Mouse (Mus musculus): ENCODE data around the gene Map3k10. TPM values are rescaled to one million over a fixed set of nuclear protein-coding genes. Genes with fewer than 3 reads are reported as not detected.

Gene Map3k10
- polyA plus RNA-seq, 1 experiment from 2014 or later = 6.9 TPM

DNA sequence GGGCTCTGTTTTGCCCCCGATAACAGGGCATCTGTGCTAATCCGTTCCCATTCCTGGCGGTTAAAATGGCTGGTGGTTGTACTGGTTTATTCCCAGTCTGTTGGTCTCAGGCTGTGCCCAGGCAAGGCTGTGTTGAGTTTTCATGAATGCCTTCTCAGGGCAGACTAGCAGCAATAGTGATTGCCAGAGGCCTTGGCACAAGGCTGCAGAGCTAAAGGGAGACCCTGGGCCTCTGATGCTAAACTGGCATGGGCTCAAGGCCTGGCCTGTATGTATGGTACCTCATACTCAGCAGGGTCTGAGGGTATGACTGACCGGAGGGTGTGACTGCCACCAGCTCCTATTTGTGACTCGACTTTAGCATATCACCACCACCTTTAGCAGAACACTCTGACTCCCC, 63.5 kb downstream of the Map3k10 start:
- TF ChIP-seq CTCF (IDR thresholded peaks at IDR 0.05; ENCODE audit: low read depth) = no peak
- Histone ChIP-seq H3K27me3 (ENCODE audit: insufficient read depth, low read length) (no peaks in the 10 kb centered on the region), H3K9me3 (ENCODE audit: low read depth, low read length) (no peaks in the 10 kb centered on the region), H3K27ac (ENCODE audit: low read depth) (no peak overlapping the region), H3K4me1 (ENCODE audit: insufficient read depth) (peaks cover 9% of the 10 kb centered on the region; the same call in 1 of the 2 replicates), H3K36me3 (ENCODE audit: insufficient read depth) (peaks cover 42% of the 10 kb centered on the region), H3K4me2 (no peak overlapping the region), H3K9ac (no peak overlapping the region), H3K4me3 (ENCODE audit: low read depth, low read length) (no peak overlapping the region)
- ATAC-seq (ENCODE audit: insufficient read depth) (no peak), DNase-seq (no peak)
- 90% methylated on average over 5 of the region's 5 CpGs for WGBS

DNA sequence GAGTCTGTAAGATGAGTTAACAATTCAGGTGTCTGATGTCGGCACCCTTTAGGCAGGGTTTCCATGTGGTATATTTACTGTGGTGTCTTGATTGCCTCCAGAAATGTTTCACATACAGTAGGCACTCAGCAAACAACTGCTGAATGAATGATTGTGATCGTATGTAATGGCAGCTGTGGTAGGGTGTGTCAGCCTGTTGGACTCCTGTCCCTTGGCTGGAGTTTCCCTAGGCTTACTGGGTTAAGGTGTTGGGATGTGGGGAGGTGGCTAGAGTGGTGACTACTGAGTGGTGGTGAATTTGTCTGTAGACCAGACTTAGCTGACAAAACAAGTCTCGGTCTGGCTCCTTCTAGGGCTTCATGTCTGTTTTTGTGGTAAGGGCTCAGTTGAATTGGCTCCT, 64.0 kb downstream of the Map3k10 start:
- no peak overlapping the region for H3K27ac ChIP-seq (ENCODE audit: low read depth)
- H3K27me3 ChIP-seq (ENCODE audit: insufficient read depth, low read length) = no peaks in the 10 kb centered on the region
- peaks cover 38% of the 10 kb centered on the region for H3K36me3 ChIP-seq (ENCODE audit: insufficient read depth)
- H3K9ac ChIP-seq = no peak overlapping the region
- no peak overlapping the region for H3K4me2 ChIP-seq
- DNase-seq (no peak), ATAC-seq (ENCODE audit: insufficient read depth) (no peak)
- no peaks in the 10 kb centered on the region for H3K9me3 ChIP-seq (ENCODE audit: low read depth, low read length)
- 81% methylated on average over 3 of the region's 3 CpGs for WGBS
- no peak overlapping the region for H3K4me3 ChIP-seq (ENCODE audit: low read depth, low read length)
- H3K4me1 ChIP-seq (ENCODE audit: insufficient read depth) = peaks cover 14% of the 10 kb centered on the region
- TF ChIP-seq CTCF (IDR thresholded peaks at IDR 0.05; ENCODE audit: low read depth) = no peak

DNA sequence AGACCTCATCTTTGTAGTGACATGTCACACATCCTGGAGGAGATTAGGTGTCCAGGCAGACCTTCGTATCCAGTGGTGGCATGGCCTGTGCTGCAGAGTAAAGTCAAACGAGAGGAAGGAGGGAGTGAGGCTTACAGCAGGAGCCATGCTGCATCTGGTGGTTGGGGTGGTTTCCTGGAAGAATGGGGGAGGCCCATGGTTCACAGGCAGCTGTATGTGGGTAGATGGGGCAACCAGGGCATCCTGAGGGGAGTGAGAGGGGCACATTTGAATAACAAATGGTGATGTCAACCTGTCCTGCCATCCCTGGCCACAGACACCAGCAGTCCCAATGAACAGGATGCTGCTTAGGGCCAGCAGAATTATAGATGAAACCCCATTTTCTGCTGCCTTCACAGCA, 64.7 kb downstream of the Map3k10 start:
- Histone ChIP-seq H3K9me3 (ENCODE audit: low read depth, low read length) (no peaks in the 10 kb centered on the region), H3K4me2 (no peak overlapping the region), H3K9ac (no peak overlapping the region), H3K27ac (ENCODE audit: low read depth) (no peak overlapping the region), H3K36me3 (ENCODE audit: insufficient read depth) (peaks cover 38% of the 10 kb centered on the region), H3K27me3 (ENCODE audit: insufficient read depth, low read length) (no peaks in the 10 kb centered on the region), H3K4me3 (ENCODE audit: low read depth, low read length) (no peak overlapping the region), H3K4me1 (ENCODE audit: insufficient read depth) (peaks cover 19% of the 10 kb centered on the region)
- no peak for TF ChIP-seq CTCF (IDR thresholded peaks at IDR 0.05; ENCODE audit: low read depth)
- WGBS = 73% methylated on average over 2 of the region's 2 CpGs
- DNase-seq (no peak), ATAC-seq (ENCODE audit: insufficient read depth) (no peak)

DNA sequence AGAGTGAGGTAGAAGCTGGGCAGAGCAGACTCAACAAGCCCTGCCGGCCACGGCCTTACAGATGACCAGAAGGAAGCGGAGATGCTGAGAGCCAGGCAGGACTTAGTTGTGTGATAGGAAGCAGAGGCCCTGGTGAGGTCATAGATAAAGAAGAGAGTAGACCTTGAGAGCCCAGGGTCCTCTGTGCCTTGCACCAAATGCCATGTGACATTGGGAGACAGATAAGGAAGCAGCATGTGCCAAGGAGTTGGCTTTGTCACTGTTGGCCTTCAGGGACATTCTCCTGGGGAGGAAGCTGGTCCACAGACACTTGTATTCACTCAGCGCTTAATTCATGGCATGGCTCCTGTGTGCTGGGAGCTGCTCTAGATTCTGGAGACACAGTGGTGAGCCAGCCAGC, 65.1 kb downstream of the Map3k10 start:
- Histone ChIP-seq H3K4me1 (ENCODE audit: insufficient read depth) (peaks cover 23% of the 10 kb centered on the region), H3K27me3 (ENCODE audit: insufficient read depth, low read length) (no peaks in the 10 kb centered on the region), H3K9ac (no peak overlapping the region), H3K36me3 (ENCODE audit: insufficient read depth) (peaks cover 35% of the 10 kb centered on the region), H3K9me3 (ENCODE audit: low read depth, low read length) (no peaks in the 10 kb centered on the region), H3K27ac (ENCODE audit: low read depth) (no peak overlapping the region), H3K4me2 (no peak overlapping the region), H3K4me3 (ENCODE audit: low read depth, low read length) (no peak overlapping the region)
- no peak for TF ChIP-seq CTCF (IDR thresholded peaks at IDR 0.05; ENCODE audit: low read depth)
- no peak for ATAC-seq (ENCODE audit: insufficient read depth)
- no peak for DNase-seq
- WGBS = 90% methylated on average over 4 of the region's 4 CpGs

DNA sequence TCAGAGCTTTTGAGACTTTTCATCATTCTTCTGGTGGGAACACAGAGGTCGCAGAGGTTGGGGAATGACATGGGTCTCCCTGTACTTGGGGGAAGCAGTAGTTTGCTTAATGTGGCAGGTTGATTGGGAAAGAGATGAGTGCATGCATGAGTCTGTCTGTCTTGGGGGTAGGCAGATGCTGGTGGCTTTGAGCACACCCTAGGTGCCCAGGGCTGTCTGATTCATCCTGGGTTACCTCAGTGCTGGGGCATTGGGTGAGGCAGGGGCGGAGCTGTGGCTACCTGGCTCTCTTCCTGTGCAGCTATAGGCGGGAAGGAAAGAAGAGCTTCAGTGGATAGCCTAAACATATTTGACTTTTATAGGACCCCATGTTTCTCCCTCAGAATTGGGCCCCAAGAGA, 66.3 kb downstream of the Map3k10 start:
- Histone ChIP-seq H3K9me3 (ENCODE audit: low read depth, low read length) (no peaks in the 10 kb centered on the region), H3K36me3 (ENCODE audit: insufficient read depth) (peaks cover 35% of the 10 kb centered on the region), H3K27ac (ENCODE audit: low read depth) (no peak overlapping the region), H3K4me1 (ENCODE audit: insufficient read depth) (peaks cover 24% of the 10 kb centered on the region), H3K9ac (no peak overlapping the region), H3K27me3 (ENCODE audit: insufficient read depth, low read length) (no peaks in the 10 kb centered on the region), H3K4me3 (ENCODE audit: low read depth, low read length) (no peak overlapping the region), H3K4me2 (no peak overlapping the region)
- DNase-seq = no peak
- ATAC-seq (ENCODE audit: insufficient read depth) = no peak
- TF ChIP-seq CTCF (IDR thresholded peaks at IDR 0.05; ENCODE audit: low read depth) = no peak
- 89% methylated on average over 3 of the region's 3 CpGs for WGBS

DNA sequence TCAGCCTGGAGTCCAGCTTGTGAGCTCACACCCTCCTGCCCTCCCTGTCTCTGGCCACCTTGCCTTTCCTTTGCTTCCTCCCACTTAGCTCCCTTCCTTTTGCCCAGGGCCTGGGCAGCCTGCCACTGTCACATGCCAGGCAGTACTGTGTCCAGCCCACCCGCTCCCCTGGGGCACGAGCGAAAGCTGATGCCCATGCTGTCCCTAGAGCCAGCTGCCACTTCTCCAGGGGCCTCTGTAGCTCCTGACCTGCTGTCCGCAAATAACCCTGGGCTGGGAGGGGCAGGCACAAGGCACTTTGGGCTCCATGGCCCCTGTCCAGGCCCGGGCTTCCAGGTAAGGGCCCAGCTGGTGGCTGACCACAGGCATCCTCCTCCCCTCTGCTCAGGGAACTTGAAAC, 66.8 kb downstream of the Map3k10 start:
- no peak for ATAC-seq (ENCODE audit: insufficient read depth)
- no peak for DNase-seq
- Histone ChIP-seq H3K36me3 (ENCODE audit: insufficient read depth) (peaks cover 35% of the 10 kb centered on the region), H3K27ac (ENCODE audit: low read depth) (no peak overlapping the region), H3K9ac (no peak overlapping the region), H3K4me2 (no peak overlapping the region), H3K4me1 (ENCODE audit: insufficient read depth) (peaks cover 24% of the 10 kb centered on the region), H3K4me3 (ENCODE audit: low read depth, low read length) (no peak overlapping the region), H3K9me3 (ENCODE audit: low read depth, low read length) (no peaks in the 10 kb centered on the region), H3K27me3 (ENCODE audit: insufficient read depth, low read length) (no peaks in the 10 kb centered on the region)
- WGBS = 45% methylated on average over 5 of the region's 5 CpGs
- TF ChIP-seq CTCF (IDR thresholded peaks at IDR 0.05; ENCODE audit: low read depth) = no peak

DNA sequence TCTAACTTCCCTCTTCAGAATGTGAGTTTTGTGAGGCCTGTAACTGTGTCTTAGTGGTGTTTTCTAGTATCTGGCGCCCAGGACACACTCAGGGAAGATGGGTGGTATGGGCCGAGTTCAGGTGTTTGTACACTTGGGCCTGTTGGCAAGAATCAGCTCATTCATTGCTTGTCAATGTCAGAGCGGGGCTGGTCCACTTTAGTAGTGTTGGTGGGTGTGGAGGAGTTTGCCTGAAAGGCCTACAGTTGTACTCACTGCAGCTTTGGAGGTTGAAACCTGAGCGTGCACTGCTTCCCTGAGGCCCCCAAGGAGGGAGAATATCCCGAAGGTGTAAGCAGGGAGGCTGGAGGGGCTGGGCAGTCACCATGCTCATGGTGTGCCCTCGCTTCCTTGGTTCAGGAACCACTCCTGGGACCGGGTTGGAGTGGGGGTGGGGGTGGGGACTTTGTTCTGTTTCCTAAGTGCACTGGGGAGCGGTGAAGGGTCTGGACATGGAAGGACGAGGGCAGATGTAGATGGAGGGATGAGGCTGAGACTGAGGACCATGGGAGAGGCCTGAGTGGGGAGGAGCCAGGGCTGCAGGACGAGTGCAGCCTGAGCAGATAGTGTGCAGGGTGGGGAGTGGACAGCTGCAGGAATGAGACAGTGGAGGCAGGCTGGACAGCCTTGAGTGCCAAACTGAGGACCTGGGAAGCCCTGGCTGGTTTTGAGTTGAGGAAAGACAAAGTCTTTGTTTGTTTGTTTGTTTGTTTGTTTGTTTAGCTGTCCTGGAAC, 67.7 kb downstream of the Map3k10 start:
- Histone ChIP-seq H3K4me1 (ENCODE audit: insufficient read depth) (peaks cover 34% of the 10 kb centered on the region), H3K36me3 (ENCODE audit: insufficient read depth) (peaks cover 35% of the 10 kb centered on the region), H3K27ac (ENCODE audit: low read depth) (no peak overlapping the region), H3K4me3 (ENCODE audit: low read depth, low read length) (no peak overlapping the region), H3K9me3 (ENCODE audit: low read depth, low read length) (no peaks in the 10 kb centered on the region), H3K27me3 (ENCODE audit: insufficient read depth, low read length) (no peaks in the 10 kb centered on the region), H3K4me2 (peak overlapping the region; percentile 3; the same call in 1 of the 2 replicates), H3K9ac (peak overlapping the region; percentile 20; the same call in 1 of the 2 replicates)
- 44% methylated on average over 10 of the region's 10 CpGs for WGBS
- no peak for TF ChIP-seq CTCF (IDR thresholded peaks at IDR 0.05; ENCODE audit: low read depth)
- DNase-seq (no peak), ATAC-seq (ENCODE audit: insufficient read depth) (0 out of 2 replicates have a peak, but pooled peaks have one; percentile 36)

Other genes with a start within 250 kb of the Map3k10 start
- 0.31 and 0.51 TPM in 2 replicates for gene Sptbn4, start 226.9 kb downstream of the Map3k10 start, polyA plus RNA-seq (2014; fragmentation: Nextera tagmentation; extraction: Ambion mirVana)
- 54.5 and 56.0 TPM in 2 replicates for gene Blvrb, start 226.6 kb downstream of the Map3k10 start, polyA plus RNA-seq (2014; fragmentation: Nextera tagmentation; extraction: Ambion mirVana)
- gene Sertad3, start 200.8 kb downstream of the Map3k10 start, polyA plus RNA-seq (2014; fragmentation: Nextera tagmentation; extraction: Ambion mirVana) = 22.0 and 24.3 TPM in 2 replicates
- gene Sertad1, start 187.7 kb downstream of the Map3k10 start, polyA plus RNA-seq (2014; fragmentation: Nextera tagmentation; extraction: Ambion mirVana) = 39.3 and 42.5 TPM in 2 replicates
- gene Prx, start 175.3 kb downstream of the Map3k10 start, polyA plus RNA-seq (2014; fragmentation: Nextera tagmentation; extraction: Ambion mirVana) = 2.5 and 2.9 TPM in 2 replicates
- gene Hipk4, start 151.3 kb downstream of the Map3k10 start, polyA plus RNA-seq (2014; fragmentation: Nextera tagmentation; extraction: Ambion mirVana) = 0.95 and 1.0 TPM in 2 replicates
- gene Pld3, start 121.4 kb downstream of the Map3k10 start, polyA plus RNA-seq (2014; fragmentation: Nextera tagmentation; extraction: Ambion mirVana) = 56.7 and 57.4 TPM in 2 replicates
- 20.6 and 25.4 TPM in 2 replicates for gene 2310022A10Rik, start 121.4 kb downstream of the Map3k10 start, polyA plus RNA-seq (2014; fragmentation: Nextera tagmentation; extraction: Ambion mirVana)
- 92.6 and 98.9 TPM in 2 replicates for gene Akt2, start 83.0 kb downstream of the Map3k10 start, polyA plus RNA-seq (2014; fragmentation: Nextera tagmentation; extraction: Ambion mirVana)
- 0.32 and 0.41 TPM in 2 replicates for gene Ttc9b, start 20.7 kb downstream of the Map3k10 start, polyA plus RNA-seq (2014; fragmentation: Nextera tagmentation; extraction: Ambion mirVana)
- 3.6 and 5.5 TPM in 2 replicates for gene Zfp607b, start 14.7 kb upstream of the Map3k10 start, polyA plus RNA-seq (2014; fragmentation: Nextera tagmentation; extraction: Ambion mirVana)
- gene Zfp60, start 56.8 kb upstream of the Map3k10 start, polyA plus RNA-seq (2014; fragmentation: Nextera tagmentation; extraction: Ambion mirVana) = 37.5 and 39.3 TPM in 2 replicates
- gene Zfp626, start 132.6 kb upstream of the Map3k10 start, polyA plus RNA-seq (2014; fragmentation: Nextera tagmentation; extraction: Ambion mirVana) = 1.9 and 2.1 TPM in 2 replicates
- gene Zfp59, start 164.0 kb upstream of the Map3k10 start, polyA plus RNA-seq (2014; fragmentation: Nextera tagmentation; extraction: Ambion mirVana) = 9.9 and 10.2 TPM in 2 replicates
- 3.8 and 3.9 TPM in 2 replicates for gene Zfp607a, start 182.9 kb upstream of the Map3k10 start, polyA plus RNA-seq (2014; fragmentation: Nextera tagmentation; extraction: Ambion mirVana)